Mouse (Mus musculus) bone marrow macrophage, adult 2 months (primary cell): ENCODE data around the gene Trpm3.

Source experiments
- CTCF ChIP-seq: IDR thresholded peaks from 2 replicates; pipeline ENCODE4 v1.5.1; 2012; ENCODE audit warnings: low read depth, mild to moderate bottlenecking, low read length, moderate library complexity
- POLR2A ChIP-seq: IDR thresholded peaks from 2 replicates; pipeline ENCODE4 v1.6.1; 2012; ENCODE audit warnings: mild to moderate bottlenecking, low read depth, low read length, borderline replicate concordance

- TF ChIP-seq CTCF (no peak), POLR2A (no peak)
These were observed 661.6 kb downstream of the Trpm3 start for GRCm38 (mm10) chr19:22800471-22800870.
